Mouse (Mus musculus) ES-E14 (cell line): ENCODE data around the gene Sh3bp2. TPM values are rescaled to one million over a fixed set of nuclear protein-coding genes. Genes with fewer than 3 reads are reported as not detected.
A peak's percentile ranks its signal among the peaks of the same experiment; 100 is the strongest.
"Not testable (repeated sequence)": the region's sequence is repeated elsewhere in the genome, so short reads cannot be mapped to it uniquely, and the experiment has no call there.

Experiments
- DNase-seq: peaks from one replicate; pipeline ENCODE4 v3.0.0-alpha.2; 2013; ENCODE audit warnings: low read depth, low spot score
- H3K27ac ChIP-seq: 2 replicates; pipeline ENCODE4 v1.5.1; 2012; ENCODE audit warnings: low read depth, mild to moderate bottlenecking, low read length, moderate library complexity, mixed read lengths; ENCODE audit not compliant: poor library complexity, insufficient read depth, severe bottlenecking
- H3K36me3 ChIP-seq: 2 replicates; pipeline ENCODE4 v1.6.1; 2012; ENCODE audit warnings: mild to moderate bottlenecking, low read length, moderate library complexity, mixed read lengths; ENCODE audit not compliant: control insufficient read depth, poor library complexity, insufficient read depth, severe bottlenecking
- H3K4me1 ChIP-seq, 2 experiments: fragments of 150-350 bp in 1 of 2; sonication (generic) in 1 of 2; 2 replicates each; pipeline ENCODE4 v1.6.1; 2012; ENCODE audit warnings: low read length in 2 of 2, mild to moderate bottlenecking in 1 of 2, mixed read lengths in 1 of 2; ENCODE audit not compliant: control insufficient read depth in 2 of 2, insufficient read depth in 2 of 2, poor library complexity in 1 of 2
- H3K4me3 ChIP-seq, 2 experiments: fragments of 150-350 bp in 1 of 2; sonication (generic) in 1 of 2; 2 replicates each; pipeline ENCODE4 v1.5.1; 2012; ENCODE audit warnings: low read length in 2 of 2, low read depth in 1 of 2, mild to moderate bottlenecking in 1 of 2, mixed read lengths in 1 of 2; ENCODE audit not compliant: insufficient read depth in 1 of 2, poor library complexity in 1 of 2, severe bottlenecking in 1 of 2
- H3K9ac ChIP-seq: 2 replicates; pipeline ENCODE4 v1.6.1; 2012; ENCODE audit warnings: low read depth, mild to moderate bottlenecking, low read length, mixed read lengths; ENCODE audit not compliant: poor library complexity, insufficient read depth, severe bottlenecking
- H3K9me3 ChIP-seq: fragments of 150-350 bp; sonication (generic); 2 replicates; pipeline ENCODE4 v1.6.1; 2012; ENCODE audit warnings: low read depth, mild to moderate bottlenecking, low read length; ENCODE audit not compliant: control insufficient read depth, insufficient read depth
- CHD2 ChIP-seq: IDR thresholded peaks from 2 replicates; pipeline ENCODE4 v1.6.1; 2014; ENCODE audit warnings: mild to moderate bottlenecking, low read depth, low read length, inconsistent platforms
- HCFC1 ChIP-seq: IDR thresholded peaks from 2 replicates; pipeline ENCODE4 v1.6.1; 2012; ENCODE audit warnings: low read length, inconsistent platforms, borderline replicate concordance; ENCODE audit not compliant: insufficient read depth
- MAFK ChIP-seq: IDR thresholded peaks from 2 replicates; pipeline ENCODE4 v1.6.1; 2014; ENCODE audit warnings: mild to moderate bottlenecking, low read depth, low read length, inconsistent platforms; ENCODE audit not compliant: insufficient read depth
- ZC3H11A ChIP-seq: IDR thresholded peaks from 2 replicates; pipeline ENCODE4 v1.6.1; 2012; ENCODE audit warnings: low read depth, mild to moderate bottlenecking, inconsistent platforms, low read length, borderline replicate concordance
- ZNF384 ChIP-seq: IDR thresholded peaks from 2 replicates; pipeline ENCODE4 v1.6.1; 2012; ENCODE audit warnings: low read depth, low read length, inconsistent platforms
- in situ Hi-C, 2 experiments: fragments of 600-800 bp; cut with MboI; formaldehyde crosslinking; loops; one replicate each; pipeline ENCODE4 v1.15.1; 2025; ENCODE audit warnings: low sequenced_read_pairs in 2 of 2, inconsistent platforms in 1 of 2; ENCODE audit not compliant: unreplicated experiment in 2 of 2
- total RNA-seq: library from RNA; depleted of rRNA; stranded (reverse); fragments of 300-350 nt; gene quantifications from 2 replicates; pipeline ENCODE4 v1.2.3, GENCODE M21; 2012

Sh3bp2 gene
- total RNA-seq, 1 experiment: 2.4 TPM

- TF ChIP-seq ZC3H11A (no peak), CHD2 (no peak), MAFK (no peak), ZNF384 (no peak), HCFC1 (no peak)
- in situ Hi-C loops: no loop called here
- Histone ChIP-seq H3K9me3 (no peaks in the 10 kb centered on the region), H3K36me3 (no peaks in the 10 kb centered on the region), H3K4me3 (no peak overlapping the region), H3K4me1 (peaks cover 11 to 14% of the 10 kb centered on the region in 2 experiments), H3K9ac (no peak overlapping the region), H3K27ac (no peak overlapping the region)
- DNase-seq: no peak
Measured at GRCm38 (mm10) chr5:34579377-34579776, 53.7 kb downstream of the Sh3bp2 start.

GRCm38 (mm10) chr5:34581671-34582313, 56.2 kb downstream of the Sh3bp2 start:
- Histone ChIP-seq H3K4me1 (peaks cover 9 to 11% of the 10 kb centered on the region in 2 experiments), H3K27ac (peak overlapping the region; percentile 62; the same call in 1 of the 2 replicates), H3K9ac (peak overlapping the region; percentile 54; the same call in 1 of the 2 replicates), H3K4me3 (0 out of 4 replicates have a peak overlapping the region, but pooled peaks of 1 of the 2 experiments have one; percentile 0)
- peak; percentile 48 for TF ChIP-seq MAFK
- H3K36me3 ChIP-seq, H3K9me3 ChIP-seq, DNase-seq, in situ Hi-C loops: not testable (repeated sequence)

DNA sequence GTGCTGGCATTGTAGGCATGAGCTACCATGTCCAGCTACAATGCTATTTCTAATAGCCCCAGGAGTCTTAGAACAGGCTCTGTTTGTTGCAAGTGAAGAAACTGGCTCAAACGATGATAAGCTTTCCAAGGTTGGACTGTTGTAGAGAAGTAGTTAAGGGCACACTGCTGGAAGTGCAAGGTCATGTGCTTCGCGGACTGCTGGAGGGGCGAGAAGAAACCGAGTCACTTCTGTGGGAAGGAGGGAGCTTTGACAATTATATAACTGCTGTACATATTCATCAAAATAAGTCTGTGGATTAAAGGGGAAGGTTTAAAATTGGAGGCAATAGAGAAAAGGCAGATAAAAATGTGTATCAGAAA, 56.7 kb downstream of the Sh3bp2 start:
- TF ChIP-seq CHD2 (no peak), HCFC1 (no peak), ZC3H11A (no peak)
- in situ Hi-C loops: no loop called here
- H3K4me3 ChIP-seq: 0 out of 4 replicates have a peak overlapping the region, but pooled peaks of 1 of the 2 experiments have one; percentile 0
- no peaks in the 10 kb centered on the region for H3K36me3 ChIP-seq
- DNase-seq: no peak
- no peaks in the 10 kb centered on the region for H3K9me3 ChIP-seq
- H3K9ac ChIP-seq: peak overlapping the region; percentile 54; the same call in 1 of the 2 replicates
- peaks cover 9 to 10% of the 10 kb centered on the region in 2 experiments for H3K4me1 ChIP-seq
- H3K27ac ChIP-seq: peak overlapping the region; percentile 62; the same call in 1 of the 2 replicates

DNA sequence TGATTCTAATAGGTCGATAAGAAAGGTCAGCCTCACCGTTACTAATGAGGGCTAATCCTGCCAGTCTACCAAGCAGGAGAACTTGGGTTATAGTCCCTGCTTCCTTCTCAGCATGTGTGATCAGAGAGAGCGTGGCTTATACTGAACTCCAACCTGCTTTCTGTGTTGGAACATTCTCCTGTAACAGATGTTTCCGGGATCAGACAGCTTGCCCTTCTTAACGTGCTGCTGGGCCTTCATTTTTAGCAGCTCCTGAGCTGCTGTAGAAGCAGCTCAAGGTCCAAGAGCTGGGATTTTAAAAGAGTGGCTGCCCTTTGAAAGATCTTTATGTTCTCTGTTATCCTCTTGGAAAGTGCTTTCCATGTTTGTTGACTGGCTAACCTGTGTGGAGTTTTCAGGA, 59.6 kb downstream of the Sh3bp2 start:
- H3K36me3 ChIP-seq: no peaks in the 10 kb centered on the region
- in situ Hi-C loops: no loop called here
- no peak overlapping the region for H3K27ac ChIP-seq
- DNase-seq: no peak
- H3K4me1 ChIP-seq: peaks cover 9 to 13% of the 10 kb centered on the region in 2 experiments
- no peaks in the 10 kb centered on the region for H3K9me3 ChIP-seq
- no peak overlapping the region for H3K9ac ChIP-seq
- no peak overlapping the region for H3K4me3 ChIP-seq
- TF ChIP-seq CHD2 (no peak), HCFC1 (no peak), ZC3H11A (no peak), MAFK (no peak), ZNF384 (no peak)

- no peak overlapping the region for H3K27ac ChIP-seq
- TF ChIP-seq HCFC1: no peak
- TF ChIP-seq MAFK: no peak
- TF ChIP-seq ZNF384: no peak
- TF ChIP-seq CHD2: no peak
- no peak for TF ChIP-seq ZC3H11A
- no peaks in the 10 kb centered on the region for H3K9me3 ChIP-seq
- peaks cover 11 to 13% of the 10 kb centered on the region in 2 experiments for H3K4me1 ChIP-seq
- H3K4me3 ChIP-seq: no peak overlapping the region
- H3K9ac ChIP-seq: no peak overlapping the region
- H3K36me3 ChIP-seq: no peaks in the 10 kb centered on the region
- in situ Hi-C loops: no loop called here
- no peak for DNase-seq
Measured at GRCm38 (mm10) chr5:34587881-34588280, 62.2 kb downstream of the Sh3bp2 start.
